17 mouse cellular contexts compared by ENCODE assay signal in genomic region chr8:46007050-46007672, GRCm38 (mm10). TPM values are rescaled to one million over a fixed set of nuclear protein-coding genes. Genes with fewer than 3 reads are reported as not detected.
"Had no signal": no experiment of that assay in that cellular context is flagged by ENCODE, and none has a peak within 500 bp of the region (broad histone marks: within the 10 kb centered on the region; RNA-seq: fewer than 3 reads in every experiment).

No protein-coding gene starts in this region.

- H3K4me1 ChIP-seq: liver, embryonic 15.5 days had no signal

- ATAC-seq: midbrain, embryonic 15.5 days had no signal

- H3K9ac ChIP-seq: limb, embryonic 15.5 days; liver, embryonic 15.5 days; lung, embryonic 14.5 days; midbrain, embryonic 15.5 days; neural tube, embryonic 15.5 days had no signal

- H3K27me3 ChIP-seq: limb, embryonic 15.5 days; liver, embryonic 15.5 days; megakaryocyte, embryonic 14.5 days; midbrain, embryonic 15.5 days; neural tube, embryonic 15.5 days had no signal

- H3K4me3 ChIP-seq: left cerebral cortex, adult 2 months; limb, embryonic 15.5 days; liver, embryonic 15.5 days; megakaryocyte, embryonic 14.5 days; midbrain, embryonic 15.5 days; neural tube, embryonic 15.5 days had no signal

- H3K4me2 ChIP-seq: limb, embryonic 15.5 days; liver, embryonic 15.5 days; lung, embryonic 14.5 days; midbrain, embryonic 11.5 days; midbrain, embryonic 15.5 days; neural tube, embryonic 15.5 days had no signal

- H3K36me3 ChIP-seq: limb, embryonic 15.5 days; liver, embryonic 15.5 days; midbrain, embryonic 15.5 days; neural tube, embryonic 15.5 days had no signal

- H3K27ac ChIP-seq: left cerebral cortex, adult 2 months; limb, embryonic 15.5 days; liver, embryonic 15.5 days; macrophage; midbrain, embryonic 15.5 days; neural tube, embryonic 15.5 days had no signal

- H3K9me3 ChIP-seq: limb, embryonic 15.5 days; liver, embryonic 15.5 days; midbrain, embryonic 15.5 days; neural tube, embryonic 15.5 days had no signal

- DNase-seq: kidney, adult 18-20 months; kidney, postnatal 10 days; kidney, postnatal 4 days; lung, embryonic 14.5 days; lung, postnatal 10 days; right cerebral cortex, adult 18-20 months; right cerebral cortex, postnatal 25 days; thymus, adult 2 months; thymus, postnatal 36 days had no signal

RNA-seq across cellular contexts. Expression of gene Lrp2bp, which starts 8.1 kb away (rescaled TPM):
- polyA plus RNA-seq: macrophage; thymus, adult 2 months had no signal
